Mouse (Mus musculus) intestine, embryonic 16.5 days (tissue): ENCODE measurements at regions not wholly inside any gene's neighbourhood (a gene's known extent, or its start where the extent isn't known, plus 50 kb on each side); places are given as distances from the start of the nearest gene placed in this dataset.

Experiments
- ATAC-seq: fragments of 200-750 bp; cut with Nextera tagmentation; 2 replicates; pipeline ENCODE4 v1.8.0; 2017; ENCODE audit warnings: moderate TSS enrichment, moderate library complexity
- H3K27ac ChIP-seq: fragments of 300-500 bp; sonication (generic); 2 replicates; pipeline ENCODE4 v1.5.1; 2014; ENCODE audit warnings: mild to moderate bottlenecking, low read length
- H3K27me3 ChIP-seq: fragments of 300-500 bp; sonication (generic); replicated peaks from 2 replicates; pipeline ENCODE4 v1.6.1; 2014; ENCODE audit warnings: low read length, control low read depth, mixed read lengths; ENCODE audit not compliant: control insufficient read depth, insufficient read depth
- H3K36me3 ChIP-seq: fragments of 300-500 bp; sonication (generic); 2 replicates; pipeline ENCODE4 v1.6.1; 2014; ENCODE audit warnings: low read length, control low read depth; ENCODE audit not compliant: control insufficient read depth, insufficient read depth
- H3K4me1 ChIP-seq: fragments of 300-500 bp; sonication (generic); 2 replicates; pipeline ENCODE4 v1.6.1; 2014; ENCODE audit warnings: low read length, control low read depth, mixed read lengths; ENCODE audit not compliant: control insufficient read depth, insufficient read depth
- H3K4me2 ChIP-seq: fragments of 300-500 bp; sonication (generic); 2 replicates; pipeline ENCODE4 v1.6.1; 2014; ENCODE audit warnings: low read depth, low read length, control low read depth
- H3K4me3 ChIP-seq: fragments of 300-500 bp; sonication (generic); 2 replicates; pipeline ENCODE4 v1.5.1; 2014; ENCODE audit warnings: mild to moderate bottlenecking, low read length
- H3K9ac ChIP-seq: fragments of 300-500 bp; sonication (generic); 2 replicates; pipeline ENCODE4 v1.6.1; 2014; ENCODE audit warnings: low read depth, low read length
- H3K9me3 ChIP-seq: fragments of 300-500 bp; sonication (generic); 2 replicates; pipeline ENCODE4 v1.6.1; 2016; ENCODE audit warnings: low read length, control low read depth; ENCODE audit not compliant: control insufficient read depth
- WGBS: fragments of 180-500 bp; shearing (Covaris S2); extraction: QIAGEN DNeasy Blood & Tissue Kit; methylation state at CpG from one replicate; pipeline ENCODE4 v1.1.7; 2014; 5-methylcytosine and 5-hydroxymethylcytosine counted together

GRCm38 (mm10) chr15:63112918-63113317, 732.1 kb downstream of the Gsdmc2 start:
- ATAC-seq: no peak
- no peaks in the 10 kb centered on the region for H3K4me1 ChIP-seq
- no peak overlapping the region for H3K9ac ChIP-seq
- H3K9me3 ChIP-seq: no peaks in the 10 kb centered on the region; the same call in 1 of the 2 replicates
- no peaks in the 10 kb centered on the region for H3K36me3 ChIP-seq
- WGBS: 63% methylated on average over 2 of the region's 2 CpGs
- no peak overlapping the region for H3K4me2 ChIP-seq
- H3K4me3 ChIP-seq: no peak overlapping the region
- H3K27ac ChIP-seq: no peak overlapping the region
- H3K27me3 ChIP-seq: no peaks in the 10 kb centered on the region

DNA sequence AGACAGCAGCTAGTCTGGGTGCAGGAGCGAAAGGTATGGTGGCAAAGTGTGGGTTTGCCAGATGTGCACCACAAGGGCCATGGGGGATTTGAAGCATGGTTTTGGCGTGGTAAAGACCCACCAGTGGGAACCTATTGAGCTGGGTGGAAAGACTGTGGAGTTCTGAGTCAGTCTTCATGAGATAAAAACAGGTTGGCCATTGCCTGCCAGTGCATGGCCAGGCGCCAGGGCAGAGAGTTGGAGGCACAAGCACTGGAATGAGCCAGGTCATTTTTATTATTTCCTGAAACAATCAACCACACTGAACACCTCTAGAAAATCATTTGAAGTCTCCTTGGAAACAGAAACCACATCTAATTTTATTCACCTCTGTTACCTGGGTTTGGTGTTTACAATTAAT, 744.9 kb downstream of the Gsdmc2 start:
- no peak overlapping the region for H3K9ac ChIP-seq
- no peaks in the 10 kb centered on the region for H3K9me3 ChIP-seq
- 85% methylated on average over 3 of the region's 3 CpGs for WGBS
- H3K27ac ChIP-seq: no peak overlapping the region
- no peak for ATAC-seq
- no peak overlapping the region for H3K4me3 ChIP-seq
- H3K36me3 ChIP-seq: no peaks in the 10 kb centered on the region
- H3K4me1 ChIP-seq: no peaks in the 10 kb centered on the region
- H3K4me2 ChIP-seq: no peak overlapping the region
- no peaks in the 10 kb centered on the region for H3K27me3 ChIP-seq

DNA sequence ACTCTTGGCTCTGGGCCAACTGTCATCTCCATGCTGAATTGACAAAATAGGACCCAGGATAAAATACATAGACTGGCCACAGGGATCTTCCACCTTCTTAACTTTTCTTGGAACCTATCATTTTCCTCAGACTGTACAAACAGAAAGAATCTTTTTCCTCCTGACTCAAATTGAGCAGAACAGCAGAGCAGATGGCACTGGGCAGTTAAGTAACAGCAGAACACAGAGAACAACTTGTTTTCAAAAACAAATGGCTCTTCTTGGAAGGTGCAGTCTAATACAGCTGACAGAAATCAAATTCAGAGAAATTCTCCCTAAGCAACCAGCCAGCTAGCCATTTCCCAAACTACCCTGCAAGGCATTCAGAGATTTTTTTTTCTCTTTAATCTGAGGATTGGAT, 763.0 kb downstream of the Gsdmc2 start:
- H3K4me1 ChIP-seq: no peaks in the 10 kb centered on the region
- no peak for ATAC-seq
- H3K27ac ChIP-seq: no peak overlapping the region
- H3K9me3 ChIP-seq: no peaks in the 10 kb centered on the region
- no peak overlapping the region for H3K4me2 ChIP-seq
- H3K36me3 ChIP-seq: no peaks in the 10 kb centered on the region
- no peaks in the 10 kb centered on the region for H3K27me3 ChIP-seq
- H3K9ac ChIP-seq: no peak overlapping the region
- H3K4me3 ChIP-seq: no peak overlapping the region

GRCm38 (mm10) chr15:63079825-63080224, 765.2 kb downstream of the Gsdmc2 start:
- 77% methylated on average over 4 of the region's 4 CpGs for WGBS
- ATAC-seq: no peak

GRCm38 (mm10) chr15:63071921-63072320, 773.1 kb downstream of the Gsdmc2 start:
- Histone ChIP-seq H3K36me3 (no peaks in the 10 kb centered on the region), H3K9me3 (no peaks in the 10 kb centered on the region), H3K9ac (no peak overlapping the region), H3K4me3 (no peak overlapping the region), H3K27me3 (no peaks in the 10 kb centered on the region), H3K4me2 (no peak overlapping the region), H3K27ac (no peak overlapping the region), H3K4me1 (no peaks in the 10 kb centered on the region)
- ATAC-seq: no peak
- WGBS: 73% methylated on average over 4 of the region's 4 CpGs

More at GRCm38 (mm10) chr15:63079825-63080224, 765.2 kb downstream of the Gsdmc2 start:
- no peaks in the 10 kb centered on the region for H3K4me1 ChIP-seq
- no peaks in the 10 kb centered on the region for H3K36me3 ChIP-seq
- no peaks in the 10 kb centered on the region for H3K9me3 ChIP-seq
- H3K27ac ChIP-seq: no peak overlapping the region
- H3K9ac ChIP-seq: no peak overlapping the region
- no peak overlapping the region for H3K4me2 ChIP-seq
- H3K27me3 ChIP-seq: no peaks in the 10 kb centered on the region
- no peak overlapping the region for H3K4me3 ChIP-seq

- ATAC-seq: no peak
- Histone ChIP-seq H3K9ac (no peak overlapping the region), H3K4me1 (no peaks in the 10 kb centered on the region), H3K36me3 (no peaks in the 10 kb centered on the region), H3K4me3 (no peak overlapping the region), H3K27me3 (no peaks in the 10 kb centered on the region), H3K4me2 (no peak overlapping the region), H3K27ac (no peak overlapping the region), H3K9me3 (no peaks in the 10 kb centered on the region)
- WGBS: 79% methylated on average over 3 of the region's 3 CpGs
These were observed 777.9 kb downstream of the Gsdmc2 start for GRCm38 (mm10) chr15:63067126-63067525.

GRCm38 (mm10) chr15:63066020-63066439, 778.9 kb downstream of the Gsdmc2 start:
- H3K4me3 ChIP-seq: no peak overlapping the region
- H3K27ac ChIP-seq: no peak overlapping the region
- ATAC-seq: no peak
- H3K9me3 ChIP-seq: no peaks in the 10 kb centered on the region
- no peak overlapping the region for H3K4me2 ChIP-seq
- no peaks in the 10 kb centered on the region for H3K4me1 ChIP-seq
- WGBS: 62% methylated on average over 2 of the region's 2 CpGs
- no peak overlapping the region for H3K9ac ChIP-seq
- H3K36me3 ChIP-seq: no peaks in the 10 kb centered on the region
- H3K27me3 ChIP-seq: no peaks in the 10 kb centered on the region

GRCm38 (mm10) chr15:63061891-63062290, 783.1 kb downstream of the Gsdmc2 start:
- Histone ChIP-seq H3K4me3 (no peak overlapping the region), H3K36me3 (no peaks in the 10 kb centered on the region), H3K4me1 (no peaks in the 10 kb centered on the region), H3K27ac (no peak overlapping the region), H3K9ac (no peak overlapping the region), H3K9me3 (no peaks in the 10 kb centered on the region), H3K27me3 (no peaks in the 10 kb centered on the region), H3K4me2 (no peak overlapping the region)
- WGBS: 65% methylated on average over 3 of the region's 3 CpGs
- ATAC-seq: no peak

DNA sequence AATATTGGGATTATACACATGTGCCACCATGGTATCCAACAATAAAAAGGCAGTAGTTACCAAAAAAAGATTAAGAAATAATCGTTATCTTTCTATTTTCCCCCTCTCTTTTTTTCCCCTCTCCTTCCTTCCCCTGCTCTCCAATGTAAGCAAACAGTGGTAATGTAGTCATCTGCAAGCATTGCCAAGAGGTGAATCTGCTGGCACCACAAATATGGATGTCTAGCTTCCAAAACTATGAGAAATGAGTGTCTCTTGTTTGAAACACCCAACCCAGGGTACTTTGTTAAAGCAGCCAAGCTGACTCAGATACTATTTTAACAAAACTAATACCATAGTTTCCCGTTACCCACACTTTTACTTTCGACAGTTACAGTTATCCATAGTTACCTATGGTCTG, 784.2 kb downstream of the Gsdmc2 start:
- no peak overlapping the region for H3K4me3 ChIP-seq
- H3K9ac ChIP-seq: no peak overlapping the region
- ATAC-seq: no peak
- H3K27ac ChIP-seq: no peak overlapping the region
- no peak overlapping the region for H3K4me2 ChIP-seq
- 84% methylated on average over 3 of the region's 3 CpGs for WGBS
- no peaks in the 10 kb centered on the region for H3K27me3 ChIP-seq
- H3K36me3 ChIP-seq: no peaks in the 10 kb centered on the region
- H3K4me1 ChIP-seq: no peaks in the 10 kb centered on the region
- H3K9me3 ChIP-seq: no peaks in the 10 kb centered on the region

DNA sequence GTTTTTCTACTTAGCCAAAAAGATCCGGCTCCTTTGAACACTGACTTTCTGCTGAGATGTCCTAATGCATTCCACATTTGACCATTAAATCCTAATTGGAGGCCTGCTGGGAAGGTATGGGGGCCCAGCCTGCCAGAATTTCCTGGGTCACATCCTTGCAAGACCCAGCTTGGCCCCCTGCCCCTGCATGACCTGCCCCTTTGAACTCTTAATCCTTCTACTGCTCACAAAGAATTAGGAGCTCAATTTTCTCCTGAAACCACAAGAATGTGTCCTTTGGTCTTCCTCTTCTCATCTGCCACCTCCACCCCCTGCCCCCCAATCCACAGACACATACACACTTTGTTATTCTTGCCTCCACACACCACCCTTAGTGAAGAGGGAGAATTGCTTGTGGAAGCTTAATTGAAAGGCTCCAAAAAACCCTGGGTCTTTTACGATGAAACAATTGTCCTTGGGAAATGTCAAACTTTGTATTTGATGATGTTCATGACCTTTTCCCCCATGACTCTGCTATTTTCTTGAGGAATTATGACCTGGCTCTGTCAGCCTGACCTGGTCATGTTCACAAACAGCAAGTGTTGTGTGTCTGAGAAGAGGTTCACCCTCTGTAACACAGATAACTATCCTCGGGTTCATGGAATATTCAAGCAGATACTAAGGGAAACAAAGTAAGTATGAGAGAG, 792.3 kb downstream of the Gsdmc2 start:
- Histone ChIP-seq H3K4me2 (no peak overlapping the region), H3K27me3 (no peaks in the 10 kb centered on the region), H3K4me1 (no peaks in the 10 kb centered on the region), H3K9ac (no peak overlapping the region), H3K9me3 (no peaks in the 10 kb centered on the region), H3K4me3 (no peak overlapping the region), H3K27ac (no peak overlapping the region), H3K36me3 (no peaks in the 10 kb centered on the region)
- no peak for ATAC-seq
- 47% methylated on average over 3 of the region's 3 CpGs for whole genome bisulfite sequencing
